Mouse (Mus musculus) kidney, postnatal 0 days (tissue): ENCODE results near the gene Maats1. TPM values are rescaled to one million over a fixed set of nuclear protein-coding genes. Genes with fewer than 3 reads are reported as not detected.

Experiments
- ATAC-seq: fragments of 200-750 bp; cut with Nextera tagmentation; replicated peaks from 2 replicates; pipeline ENCODE4 v1.8.0; 2017; ENCODE audit warnings: low read depth, moderate number of reproducible peaks, moderate TSS enrichment, moderate library complexity; ENCODE audit not compliant: low FRiP score
- DNase-seq: peaks from one replicate; pipeline ENCODE4 v3.0.0-alpha.2; 2016; ENCODE audit warnings: low spot score
- H3K27ac ChIP-seq: fragments of 300-500 bp; sonication (generic); 2 replicates; pipeline ENCODE4 v1.5.1; 2014; ENCODE audit warnings: mild to moderate bottlenecking
- H3K27me3 ChIP-seq: fragments of 300-500 bp; sonication (generic); 2 replicates; pipeline ENCODE4 v1.6.1; 2014; ENCODE audit warnings: low read length, mixed read lengths; ENCODE audit not compliant: insufficient read depth
- H3K36me3 ChIP-seq: fragments of 300-500 bp; sonication (generic); 2 replicates; pipeline ENCODE4 v1.6.1; 2014; ENCODE audit warnings: low read length, mixed read lengths; ENCODE audit not compliant: insufficient read depth
- H3K4me1 ChIP-seq: fragments of 300-500 bp; sonication (generic); replicated peaks from 2 replicates; pipeline ENCODE4 v1.6.1; 2014; ENCODE audit warnings: antibody characterized with exemption, low read length, mixed read lengths; ENCODE audit not compliant: insufficient read depth
- H3K4me2 ChIP-seq: fragments of 300-500 bp; sonication (generic); 2 replicates; pipeline ENCODE4 v1.6.1; 2014; ENCODE audit warnings: mild to moderate bottlenecking, low read length, moderate library complexity, mixed read lengths
- H3K4me3 ChIP-seq: fragments of 300-500 bp; sonication (generic); replicated peaks from 2 replicates; pipeline ENCODE4 v1.5.1; 2014; ENCODE audit warnings: low read depth, low read length
- H3K9ac ChIP-seq: fragments of 300-500 bp; sonication (generic); 2 replicates; pipeline ENCODE4 v1.6.1; 2014; ENCODE audit warnings: low read depth, low read length
- H3K9me3 ChIP-seq: fragments of 300-500 bp; sonication (generic); replicated peaks from 2 replicates; pipeline ENCODE4 v1.6.1; 2016; ENCODE audit warnings: low read length, inconsistent platforms, mixed read lengths
- CTCF ChIP-seq: IDR thresholded peaks from 2 replicates; pipeline ENCODE4 v1.5.1; 2016; ENCODE audit warnings: antibody characterized with exemption, low read depth, mild to moderate bottlenecking, moderate library complexity
- WGBS: fragments of 180-500 bp; shearing (Covaris S2); extraction: QIAGEN DNeasy Blood & Tissue Kit; methylation state at CpG from one replicate; pipeline ENCODE4 v1.1.7; 2014; 5-methylcytosine and 5-hydroxymethylcytosine counted together
- polyA plus RNA-seq: library from polyadenylated mRNA; unstranded; fragments of >200 nt; fragmentation: Nextera tagmentation; extraction: Ambion mirVana; gene quantifications from 2 replicates; pipeline ENCODE4 v1.2.1, GENCODE M21; 2015

The Maats1 gene
- polyA plus RNA-seq, 1 experiment from 2014 or later = 0.21 TPM

GRCm38 (mm10) chr16:38376841-38377249 is 34.9 kb upstream of the Maats1 start:
- peak overlapping the region; percentile 42 for H3K4me2 ChIP-seq
- ATAC-seq (no peak; the same call in 1 of the 2 replicates), DNase-seq (peak; percentile 36)
- WGBS = 46% methylated on average over 8 of the region's 8 CpGs
- H3K27me3 ChIP-seq = no peaks in the 10 kb centered on the region
- TF ChIP-seq CTCF = no peak
- H3K36me3 ChIP-seq = no peaks in the 10 kb centered on the region
- H3K9ac ChIP-seq = peak overlapping the region; percentile 33
- no peak overlapping the region for H3K27ac ChIP-seq
- peak overlapping the region; percentile 21; the same call in 1 of the 2 replicates for H3K4me3 ChIP-seq
- no peaks in the 10 kb centered on the region for H3K4me1 ChIP-seq
- no peaks in the 10 kb centered on the region for H3K9me3 ChIP-seq

- ATAC-seq (peak; percentile 85), DNase-seq (peak; percentile 74)
- WGBS = 38% methylated on average over 17 of the region's 17 CpGs
- Histone ChIP-seq H3K9me3 (no peaks in the 10 kb centered on the region), H3K27me3 (no peaks in the 10 kb centered on the region), H3K4me3 (peak overlapping the region; percentile 21), H3K36me3 (no peaks in the 10 kb centered on the region), H3K4me1 (no peaks in the 10 kb centered on the region), H3K9ac (peak overlapping the region; percentile 33), H3K27ac (no peak overlapping the region), H3K4me2 (peak overlapping the region; percentile 42)
- peak; percentile 61 for TF ChIP-seq CTCF
Observed at GRCm38 (mm10) chr16:38376163-38376840, 34.4 kb upstream of the Maats1 start.

GRCm38 (mm10) chr16:38375182-38375581 is 33.2 kb upstream of the Maats1 start:
- no peak for TF ChIP-seq CTCF
- WGBS = 83% methylated on average over 7 of the region's 7 CpGs
- no peak overlapping the region for H3K9ac ChIP-seq
- no peak for ATAC-seq
- H3K4me1 ChIP-seq = no peaks in the 10 kb centered on the region
- H3K27ac ChIP-seq = no peak overlapping the region
- H3K9me3 ChIP-seq = no peaks in the 10 kb centered on the region
- no peak for DNase-seq
- H3K36me3 ChIP-seq = no peaks in the 10 kb centered on the region
- no peaks in the 10 kb centered on the region for H3K27me3 ChIP-seq
- H3K4me2 ChIP-seq = no peak overlapping the region
- no peak overlapping the region for H3K4me3 ChIP-seq

GRCm38 (mm10) chr16:38374379-38375140 is 32.6 kb upstream of the Maats1 start:
- H3K9ac ChIP-seq = no peak overlapping the region
- no peak overlapping the region for H3K27ac ChIP-seq
- H3K4me3 ChIP-seq = no peak overlapping the region
- H3K9me3 ChIP-seq = no peaks in the 10 kb centered on the region
- no peaks in the 10 kb centered on the region for H3K4me1 ChIP-seq
- DNase-seq (no peak), ATAC-seq (no peak)
- no peak for TF ChIP-seq CTCF
- WGBS = 76% methylated on average over 10 of the region's 10 CpGs
- no peaks in the 10 kb centered on the region for H3K36me3 ChIP-seq
- no peak overlapping the region for H3K4me2 ChIP-seq
- H3K27me3 ChIP-seq = no peaks in the 10 kb centered on the region

GRCm38 (mm10) chr16:38373941-38374340 is 32.0 kb upstream of the Maats1 start:
- Histone ChIP-seq H3K36me3 (no peaks in the 10 kb centered on the region), H3K9ac (no peak overlapping the region), H3K27me3 (no peaks in the 10 kb centered on the region), H3K4me1 (no peaks in the 10 kb centered on the region), H3K27ac (no peak overlapping the region), H3K4me3 (no peak overlapping the region), H3K9me3 (no peaks in the 10 kb centered on the region), H3K4me2 (no peak overlapping the region)
- DNase-seq (no peak), ATAC-seq (no peak)
- WGBS = 88% methylated on average over 16 of the region's 16 CpGs
- no peak for TF ChIP-seq CTCF

GRCm38 (mm10) chr16:38373439-38373838 is 31.5 kb upstream of the Maats1 start:
- H3K4me1 ChIP-seq = no peaks in the 10 kb centered on the region
- no peaks in the 10 kb centered on the region for H3K9me3 ChIP-seq
- no peak overlapping the region for H3K9ac ChIP-seq
- no peak overlapping the region for H3K4me2 ChIP-seq
- no peak for TF ChIP-seq CTCF
- no peak for DNase-seq
- H3K27me3 ChIP-seq = no peaks in the 10 kb centered on the region
- no peak for ATAC-seq
- H3K4me3 ChIP-seq = no peak overlapping the region
- no peak overlapping the region for H3K27ac ChIP-seq
- 78% methylated on average over 10 of the region's 10 CpGs for WGBS
- no peaks in the 10 kb centered on the region for H3K36me3 ChIP-seq
